Mouse (Mus musculus): ENCODE measurements around the gene Ttll5.

GRCm38 (mm10) chr12:86039078-86039477, 214.6 kb downstream of the Ttll5 start:
- TF ChIP-seq CTCF (IDR thresholded peaks at IDR 0.05; ENCODE audit: extremely low read depth, insufficient read depth, insufficient read length, insufficient replicate concordance), result no peak
- TF ChIP-seq POLR2A (IDR thresholded peaks at IDR 0.05; ENCODE audit: low read depth, low read length), result no peak

Data from spleen, adult 2 months (tissue).